Mouse (Mus musculus): ENCODE results near the gene Wbp2. TPM values are rescaled to one million over a fixed set of nuclear protein-coding genes. Genes with fewer than 3 reads are reported as not detected.

Gene Wbp2
- polyA plus RNA-seq, 1 experiment from 2014 or later, result 153 TPM

- Histone ChIP-seq H3K36me3 (ENCODE audit: control insufficient read depth, insufficient read depth) (peaks cover 21% of the 10 kb centered on the region), H3K9ac (ENCODE audit: low read length) (no peak overlapping the region), H3K9me3 (replicated peaks; ENCODE audit: control insufficient read depth, low read length) (no peaks in the 10 kb centered on the region), H3K27ac (ENCODE audit: low read length) (no peak overlapping the region), H3K4me2 (ENCODE audit: low read depth, low read length) (no peak overlapping the region), H3K4me1 (ENCODE audit: control insufficient read depth, insufficient read depth, low read length) (peaks cover 4% of the 10 kb centered on the region), H3K27me3 (ENCODE audit: control insufficient read depth, insufficient read depth, low read length) (no peaks in the 10 kb centered on the region), H3K4me3 (ENCODE audit: low read length) (no peak overlapping the region)
- ATAC-seq (replicated peaks; ENCODE audit: extremely low read depth, insufficient read depth, low FRiP score), result no peak
- 71% methylated on average over 8 of the region's 8 CpGs for WGBS
These were observed 24.3 kb downstream of the Wbp2 start for GRCm38 (mm10) chr11:116062521-116062920.

GRCm38 (mm10) chr11:116061641-116062415 is 25.0 kb downstream of the Wbp2 start:
- H3K36me3 ChIP-seq (ENCODE audit: control insufficient read depth, insufficient read depth), result peaks cover 26% of the 10 kb centered on the region
- peaks cover 11% of the 10 kb centered on the region for H3K4me1 ChIP-seq (ENCODE audit: control insufficient read depth, insufficient read depth, low read length)
- no peak for ATAC-seq (replicated peaks; ENCODE audit: extremely low read depth, insufficient read depth, low FRiP score)
- no peak overlapping the region for H3K9ac ChIP-seq (ENCODE audit: low read length)
- H3K4me3 ChIP-seq (ENCODE audit: low read length), result no peak overlapping the region
- no peaks in the 10 kb centered on the region for H3K27me3 ChIP-seq (ENCODE audit: control insufficient read depth, insufficient read depth, low read length)
- no peak overlapping the region for H3K27ac ChIP-seq (ENCODE audit: low read length)
- WGBS, result 87% methylated on average over 13 of the region's 13 CpGs
- no peaks in the 10 kb centered on the region for H3K9me3 ChIP-seq (replicated peaks; ENCODE audit: control insufficient read depth, low read length)
- no peak overlapping the region for H3K4me2 ChIP-seq (ENCODE audit: low read depth, low read length)

DNA sequence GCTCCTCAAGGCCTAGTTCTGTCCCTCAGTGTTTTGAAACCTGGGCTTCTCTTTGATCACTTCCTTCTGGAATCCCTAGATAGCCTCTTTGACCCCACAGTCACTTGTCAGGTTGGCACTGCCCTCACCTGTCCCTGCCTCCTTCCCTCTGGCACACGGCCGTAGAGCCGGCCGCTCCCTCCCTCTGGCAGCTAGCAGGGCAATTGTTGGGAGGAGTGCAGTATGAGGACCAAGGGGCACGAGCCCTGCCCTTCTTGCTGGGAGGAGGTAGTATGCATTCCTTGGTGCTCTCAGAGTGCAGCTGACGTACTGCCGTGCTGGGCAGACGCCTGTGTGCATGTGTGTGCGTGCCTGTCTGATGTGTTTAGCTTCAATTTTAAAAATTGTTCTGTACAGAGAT is 26.2 kb downstream of the Wbp2 start:
- Histone ChIP-seq H3K9me3 (replicated peaks; ENCODE audit: control insufficient read depth, low read length) (no peaks in the 10 kb centered on the region), H3K27ac (ENCODE audit: low read length) (no peak overlapping the region), H3K27me3 (ENCODE audit: control insufficient read depth, insufficient read depth, low read length) (no peaks in the 10 kb centered on the region), H3K4me1 (ENCODE audit: control insufficient read depth, insufficient read depth, low read length) (peaks cover 11% of the 10 kb centered on the region), H3K36me3 (ENCODE audit: control insufficient read depth, insufficient read depth) (peaks cover 36% of the 10 kb centered on the region), H3K4me3 (ENCODE audit: low read length) (no peak overlapping the region), H3K4me2 (ENCODE audit: low read depth, low read length) (no peak overlapping the region), H3K9ac (ENCODE audit: low read length) (no peak overlapping the region)
- WGBS, result 84% methylated on average over 9 of the region's 9 CpGs
- no peak for ATAC-seq (replicated peaks; ENCODE audit: extremely low read depth, insufficient read depth, low FRiP score)

- H3K4me1 ChIP-seq (ENCODE audit: control insufficient read depth, insufficient read depth, low read length), result peaks cover 11% of the 10 kb centered on the region
- H3K27ac ChIP-seq (ENCODE audit: low read length), result no peak overlapping the region
- H3K36me3 ChIP-seq (ENCODE audit: control insufficient read depth, insufficient read depth), result peaks cover 44% of the 10 kb centered on the region
- no peak overlapping the region for H3K4me3 ChIP-seq (ENCODE audit: low read length)
- H3K27me3 ChIP-seq (ENCODE audit: control insufficient read depth, insufficient read depth, low read length), result no peaks in the 10 kb centered on the region
- no peak overlapping the region for H3K4me2 ChIP-seq (ENCODE audit: low read depth, low read length)
- no peak overlapping the region for H3K9ac ChIP-seq (ENCODE audit: low read length)
- H3K9me3 ChIP-seq (replicated peaks; ENCODE audit: control insufficient read depth, low read length), result no peaks in the 10 kb centered on the region
- no peak for ATAC-seq (replicated peaks; ENCODE audit: extremely low read depth, insufficient read depth, low FRiP score)
- WGBS, result 88% methylated on average over 11 of the region's 11 CpGs
These were observed 27.1 kb downstream of the Wbp2 start for GRCm38 (mm10) chr11:116059691-116060025.

DNA sequence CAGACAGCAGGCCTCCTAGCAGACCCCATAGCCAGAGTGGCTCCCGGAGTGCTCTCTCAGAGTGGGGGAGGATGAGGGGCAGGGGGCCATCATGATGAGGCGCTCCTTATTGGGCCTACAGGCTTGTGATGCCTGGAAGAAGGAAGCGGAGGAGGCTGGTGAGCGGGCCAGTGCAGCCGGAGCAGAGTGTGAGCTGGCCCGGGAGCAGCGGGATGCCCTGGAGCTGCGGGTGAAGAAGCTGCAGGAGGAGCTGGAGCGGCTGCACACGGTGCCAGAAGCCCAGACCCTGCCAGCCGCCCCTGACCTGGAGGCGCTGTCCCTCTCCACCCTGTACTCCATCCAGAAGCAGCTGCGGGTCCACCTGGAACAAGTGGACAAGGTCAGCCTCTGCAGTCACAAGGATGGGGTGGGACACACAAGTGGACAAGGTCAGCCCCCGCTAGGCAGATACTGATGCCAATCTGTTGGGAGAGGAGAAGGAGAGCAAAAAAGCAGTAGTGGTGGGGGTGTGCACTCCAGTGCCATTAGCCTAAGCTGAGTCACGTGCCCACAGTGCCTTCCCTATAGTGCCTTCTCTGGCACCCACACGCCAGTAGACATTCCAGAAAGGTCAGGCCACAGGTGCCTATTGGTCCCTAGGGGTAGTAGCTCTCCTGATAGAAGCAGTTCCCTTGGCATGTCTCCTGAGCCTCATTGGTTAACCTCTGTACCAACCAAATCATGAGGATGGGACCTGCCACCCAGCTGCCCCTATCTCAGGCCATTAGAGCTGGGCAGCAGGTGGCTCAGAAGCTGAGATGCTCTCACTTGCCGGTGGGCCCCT is 27.7 kb downstream of the Wbp2 start:
- 85% methylated on average over 17 of the region's 17 CpGs for WGBS
- Histone ChIP-seq H3K36me3 (ENCODE audit: control insufficient read depth, insufficient read depth) (peaks cover 49% of the 10 kb centered on the region), H3K9me3 (replicated peaks; ENCODE audit: control insufficient read depth, low read length) (no peaks in the 10 kb centered on the region), H3K4me2 (ENCODE audit: low read depth, low read length) (no peak overlapping the region), H3K27ac (ENCODE audit: low read length) (no peak overlapping the region), H3K4me3 (ENCODE audit: low read length) (no peak overlapping the region), H3K9ac (ENCODE audit: low read length) (no peak overlapping the region), H3K4me1 (ENCODE audit: control insufficient read depth, insufficient read depth, low read length) (peaks cover 11% of the 10 kb centered on the region), H3K27me3 (ENCODE audit: control insufficient read depth, insufficient read depth, low read length) (no peaks in the 10 kb centered on the region)
- ATAC-seq (replicated peaks; ENCODE audit: extremely low read depth, insufficient read depth, low FRiP score), result no peak

- Histone ChIP-seq H3K4me1 (ENCODE audit: control insufficient read depth, insufficient read depth, low read length) (peaks cover 11% of the 10 kb centered on the region), H3K27me3 (ENCODE audit: control insufficient read depth, insufficient read depth, low read length) (no peaks in the 10 kb centered on the region), H3K27ac (ENCODE audit: low read length) (0 out of 2 replicates have a peak overlapping the region, but pooled peaks have one; percentile 27), H3K36me3 (ENCODE audit: control insufficient read depth, insufficient read depth) (peaks cover 58% of the 10 kb centered on the region), H3K4me3 (ENCODE audit: low read length) (no peak overlapping the region), H3K4me2 (ENCODE audit: low read depth, low read length) (no peak overlapping the region), H3K9me3 (replicated peaks; ENCODE audit: control insufficient read depth, low read length) (no peaks in the 10 kb centered on the region), H3K9ac (ENCODE audit: low read length) (no peak overlapping the region)
- no peak for ATAC-seq (replicated peaks; ENCODE audit: extremely low read depth, insufficient read depth, low FRiP score)
- WGBS, result 62% methylated on average over 12 of the region's 12 CpGs
These were observed 28.7 kb downstream of the Wbp2 start for GRCm38 (mm10) chr11:116058022-116058614.

GRCm38 (mm10) chr11:116057237-116057881 is 29.4 kb downstream of the Wbp2 start:
- 47% methylated on average over 4 of the region's 4 CpGs for WGBS
- Histone ChIP-seq H3K4me3 (ENCODE audit: low read length) (no peak overlapping the region), H3K9me3 (replicated peaks; ENCODE audit: control insufficient read depth, low read length) (no peaks in the 10 kb centered on the region), H3K27ac (ENCODE audit: low read length) (peak overlapping the region; percentile 27; the same call in 1 of the 2 replicates), H3K36me3 (ENCODE audit: control insufficient read depth, insufficient read depth) (peaks cover 65% of the 10 kb centered on the region), H3K27me3 (ENCODE audit: control insufficient read depth, insufficient read depth, low read length) (no peaks in the 10 kb centered on the region), H3K4me2 (ENCODE audit: low read depth, low read length) (no peak overlapping the region), H3K9ac (ENCODE audit: low read length) (no peak overlapping the region), H3K4me1 (ENCODE audit: control insufficient read depth, insufficient read depth, low read length) (peaks cover 11% of the 10 kb centered on the region)
- no peak; the same call in 1 of the 2 replicates for ATAC-seq (replicated peaks; ENCODE audit: extremely low read depth, insufficient read depth, low FRiP score)

DNA sequence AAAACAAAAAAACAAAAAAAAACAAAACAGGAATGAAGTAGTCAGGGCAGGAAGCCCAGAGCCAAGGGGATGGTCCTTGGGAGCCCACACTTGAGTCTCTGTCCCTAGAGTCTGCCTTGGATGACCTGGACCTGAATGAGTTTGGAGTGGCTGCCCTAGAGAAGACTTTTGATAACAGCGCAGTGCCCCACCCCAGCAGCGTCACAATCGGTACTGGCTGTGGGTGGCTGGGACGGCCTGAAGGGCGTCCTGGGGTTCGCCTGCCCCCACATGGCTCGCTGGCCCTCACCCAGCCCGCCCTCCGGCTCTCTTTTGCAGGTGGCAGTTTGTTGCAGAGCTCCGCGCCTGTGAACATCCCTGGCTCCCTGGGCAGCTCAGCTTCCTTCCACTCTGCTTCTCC is 30.9 kb downstream of the Wbp2 start:
- peaks cover 11% of the 10 kb centered on the region for H3K4me1 ChIP-seq (ENCODE audit: control insufficient read depth, insufficient read depth, low read length)
- H3K9ac ChIP-seq (ENCODE audit: low read length), result no peak overlapping the region
- no peak overlapping the region for H3K4me2 ChIP-seq (ENCODE audit: low read depth, low read length)
- H3K9me3 ChIP-seq (replicated peaks; ENCODE audit: control insufficient read depth, low read length), result no peaks in the 10 kb centered on the region
- H3K27ac ChIP-seq (ENCODE audit: low read length), result no peak overlapping the region
- WGBS, result 84% methylated on average over 11 of the region's 11 CpGs
- no peaks in the 10 kb centered on the region for H3K27me3 ChIP-seq (ENCODE audit: control insufficient read depth, insufficient read depth, low read length)
- no peak for ATAC-seq (replicated peaks; ENCODE audit: extremely low read depth, insufficient read depth, low FRiP score)
- no peak overlapping the region for H3K4me3 ChIP-seq (ENCODE audit: low read length)
- peaks cover 64% of the 10 kb centered on the region for H3K36me3 ChIP-seq (ENCODE audit: control insufficient read depth, insufficient read depth)

Measured in heart, embryonic 16.5 days (tissue).